Comparison of ENCODE assay signal across 24 mouse cellular contexts in genomic region chr17:86533549-86533851, GRCm38 (mm10). TPM values are rescaled to one million over a fixed set of nuclear protein-coding genes. Genes with fewer than 3 reads are reported as not detected.
"Had no signal": no experiment of that assay in that cellular context is flagged by ENCODE, and none has a peak within 500 bp of the region (broad histone marks: within the 10 kb centered on the region; RNA-seq: fewer than 3 reads in every experiment).

No protein-coding gene starts in this region.

- H3K27me3 ChIP-seq: limb, embryonic 12.5 days; limb, embryonic 15.5 days; midbrain, embryonic 15.5 days; neural tube, embryonic 12.5 days; neural tube, embryonic 15.5 days had no signal

- H3K4me3 ChIP-seq: limb, embryonic 12.5 days; limb, embryonic 15.5 days; midbrain, embryonic 12.5 days; midbrain, embryonic 15.5 days; neural tube, embryonic 12.5 days; neural tube, embryonic 15.5 days had no signal

- DNase-seq: kidney, adult 9 months; kidney, postnatal 14 days; kidney, postnatal 4 days; left cerebral cortex, postnatal 4 days; right cerebral cortex, adult 18-20 months; right cerebral cortex, postnatal 14 days; right cerebral cortex, postnatal 4 days; thymus, adult 2 months; thymus, postnatal 14 days; thymus, postnatal 4 days had no signal

- ATAC-seq: midbrain, embryonic 15.5 days had no signal

- H3K27ac ChIP-seq: limb, embryonic 12.5 days; limb, embryonic 15.5 days; liver, embryonic 14.5 days; macrophage; midbrain, embryonic 12.5 days; midbrain, embryonic 15.5 days; neural tube, embryonic 12.5 days; neural tube, embryonic 15.5 days; stomach, postnatal 0 days had no signal

- H3K36me3 ChIP-seq: limb, embryonic 12.5 days; limb, embryonic 15.5 days; midbrain, embryonic 12.5 days; midbrain, embryonic 15.5 days; neural tube, embryonic 12.5 days; neural tube, embryonic 15.5 days had no signal

- H3K9me3 ChIP-seq: limb, embryonic 12.5 days; limb, embryonic 15.5 days; midbrain, embryonic 12.5 days; midbrain, embryonic 15.5 days; neural tube, embryonic 12.5 days; neural tube, embryonic 15.5 days had no signal

- H3K9ac ChIP-seq: limb, embryonic 12.5 days; limb, embryonic 15.5 days; liver, embryonic 14.5 days; midbrain, embryonic 12.5 days; midbrain, embryonic 15.5 days; neural tube, embryonic 12.5 days; neural tube, embryonic 15.5 days had no signal

- H3K4me2 ChIP-seq: limb, embryonic 12.5 days; limb, embryonic 15.5 days; midbrain, embryonic 12.5 days; midbrain, embryonic 15.5 days; neural tube, embryonic 12.5 days; neural tube, embryonic 15.5 days had no signal

RNA-seq across cellular contexts. Expression of gene Gm10309, which starts 28.5 kb away (rescaled TPM):
- total RNA-seq: layer of hippocampus, adult 18-20 months; layer of hippocampus, postnatal 14 days; left cerebral cortex, adult 8-10 months; left cerebral cortex, postnatal 14 days; left cerebral cortex, postnatal 4 days; megakaryocyte, adult 5-6 weeks had no signal
- polyA plus RNA-seq: macrophage; thymus, adult 2 months had no signal
